Mouse (Mus musculus) hindbrain, embryonic 14.5 days (tissue): Measurements from ENCODE around the gene Fbxo34. TPM values are rescaled to one million over a fixed set of nuclear protein-coding genes. Genes with fewer than 3 reads are reported as not detected.
"Not testable (repeated sequence)": the region's sequence is repeated elsewhere in the genome, so short reads cannot be mapped to it uniquely, and the experiment has no call there.

Source experiments
- ATAC-seq: fragments of 200-750 bp; cut with Nextera tagmentation; 2 replicates; pipeline ENCODE4 v1.8.0; 2017; ENCODE audit warnings: moderate number of reproducible peaks, mild to moderate bottlenecking, moderate TSS enrichment, moderate library complexity; ENCODE audit not compliant: low FRiP score
- DNase-seq: peaks from one replicate; pipeline ENCODE4 v3.0.0-alpha.2; 2015; ENCODE audit warnings: low spot score
- H3K27ac ChIP-seq: fragments of 300-500 bp; sonication (generic); 2 replicates; pipeline ENCODE4 v1.5.1; 2014; ENCODE audit warnings: mild to moderate bottlenecking, moderate library complexity
- H3K27me3 ChIP-seq: fragments of 300-500 bp; sonication (generic); 2 replicates; pipeline ENCODE4 v1.6.1; 2014; ENCODE audit warnings: mild to moderate bottlenecking, low read length, mixed read lengths; ENCODE audit not compliant: control insufficient read depth, insufficient read depth
- H3K36me3 ChIP-seq: fragments of 300-500 bp; sonication (generic); replicated peaks from 2 replicates; pipeline ENCODE4 v1.6.1; 2014; ENCODE audit not compliant: control insufficient read depth, insufficient read depth
- H3K4me1 ChIP-seq: fragments of 300-500 bp; sonication (generic); replicated peaks from 2 replicates; pipeline ENCODE4 v1.6.1; 2014; ENCODE audit warnings: antibody characterized with exemption, low read length, mixed read lengths; ENCODE audit not compliant: control insufficient read depth, insufficient read depth
- H3K4me2 ChIP-seq: fragments of 300-500 bp; sonication (generic); replicated peaks from 2 replicates; pipeline ENCODE4 v1.6.1; 2014; ENCODE audit warnings: mild to moderate bottlenecking, moderate library complexity
- H3K4me3 ChIP-seq: fragments of 300-500 bp; sonication (generic); replicated peaks from 2 replicates; pipeline ENCODE4 v1.5.1; 2014; ENCODE audit warnings: mild to moderate bottlenecking, low read length
- H3K9ac ChIP-seq: fragments of 300-500 bp; sonication (generic); 2 replicates; pipeline ENCODE4 v1.6.1; 2014
- H3K9me3 ChIP-seq: fragments of 300-500 bp; sonication (generic); 2 replicates; pipeline ENCODE4 v1.6.1; 2016; ENCODE audit warnings: low read length; ENCODE audit not compliant: control insufficient read depth
- WGBS: fragments of 180-500 bp; shearing (Covaris S2); extraction: QIAGEN DNeasy Blood & Tissue Kit; methylation state at CpG from one replicate; pipeline ENCODE4 v1.1.7; 2014; 5-methylcytosine and 5-hydroxymethylcytosine counted together
- polyA plus RNA-seq: library from polyadenylated mRNA; unstranded; fragments of >200 nt; fragmentation: Nextera tagmentation; extraction: Ambion mirVana; gene quantifications from 2 replicates; pipeline ENCODE4 v1.2.1, GENCODE M21; 2014

The Fbxo34 gene
- polyA plus RNA-seq, 1 experiment from 2014 or later, result 35.3 TPM

DNA sequence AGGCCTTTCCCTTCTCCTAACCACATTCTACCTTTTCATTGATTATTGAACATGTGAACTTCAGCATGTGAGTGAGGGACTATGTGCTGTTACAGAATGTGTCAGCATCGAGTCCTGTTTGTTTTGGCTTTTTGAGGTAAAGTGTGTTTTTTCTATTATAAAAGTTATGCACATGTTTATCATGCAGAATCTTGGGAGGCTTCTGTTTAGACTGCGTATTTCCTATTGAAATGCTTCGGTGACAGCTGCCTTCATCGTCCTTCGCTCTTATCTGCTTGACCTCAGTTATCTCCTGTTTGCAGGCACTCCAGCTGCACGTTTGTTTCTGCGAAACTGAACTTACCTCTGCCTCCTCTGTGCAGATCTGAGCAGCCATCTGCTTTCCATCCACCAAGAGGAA is 72.1 kb downstream of the Fbxo34 start:
- Histone ChIP-seq H3K4me2 (no peak overlapping the region), H3K9ac (no peak overlapping the region), H3K4me3 (no peak overlapping the region), H3K9me3 (no peaks in the 10 kb centered on the region), H3K27me3 (no peaks in the 10 kb centered on the region), H3K27ac (no peak overlapping the region), H3K4me1 (no peaks in the 10 kb centered on the region), H3K36me3 (0 out of 2 replicates have a peak, but pooled peaks cover 4% of the 10 kb centered on the region)
- ATAC-seq (no peak), DNase-seq (no peak)
- whole genome bisulfite sequencing, result 89% methylated on average over 7 of the region's 7 CpGs

DNA sequence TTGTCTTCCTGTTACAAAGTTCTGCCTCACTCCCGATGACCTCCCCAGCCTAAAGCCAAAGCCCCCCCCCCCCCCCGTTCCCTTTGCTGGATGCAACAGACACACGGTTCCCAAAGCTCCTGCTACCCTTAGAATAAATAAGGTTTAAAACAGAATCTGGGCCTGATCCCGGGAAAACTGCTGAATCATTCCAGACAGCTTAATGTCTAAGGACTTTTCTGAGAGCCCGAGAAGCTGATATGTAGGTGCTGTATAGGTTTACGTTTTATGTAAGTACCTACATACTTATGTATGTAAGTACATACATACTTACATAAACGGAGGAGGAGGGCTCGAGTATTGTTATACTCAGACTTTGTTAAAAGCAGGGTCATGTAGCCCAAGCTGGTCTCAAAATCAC is 75.2 kb downstream of the Fbxo34 start:
- Histone ChIP-seq H3K9ac (no peak overlapping the region), H3K4me3 (no peak overlapping the region), H3K27ac (no peak overlapping the region), H3K36me3 (peaks cover 14% of the 10 kb centered on the region; the same call in 1 of the 2 replicates), H3K9me3 (no peaks in the 10 kb centered on the region), H3K4me1 (no peaks in the 10 kb centered on the region), H3K4me2 (no peak overlapping the region), H3K27me3 (no peaks in the 10 kb centered on the region)
- WGBS, result 87% methylated on average over 8 of the region's 8 CpGs
- ATAC-seq (no peak), DNase-seq (no peak)

DNA sequence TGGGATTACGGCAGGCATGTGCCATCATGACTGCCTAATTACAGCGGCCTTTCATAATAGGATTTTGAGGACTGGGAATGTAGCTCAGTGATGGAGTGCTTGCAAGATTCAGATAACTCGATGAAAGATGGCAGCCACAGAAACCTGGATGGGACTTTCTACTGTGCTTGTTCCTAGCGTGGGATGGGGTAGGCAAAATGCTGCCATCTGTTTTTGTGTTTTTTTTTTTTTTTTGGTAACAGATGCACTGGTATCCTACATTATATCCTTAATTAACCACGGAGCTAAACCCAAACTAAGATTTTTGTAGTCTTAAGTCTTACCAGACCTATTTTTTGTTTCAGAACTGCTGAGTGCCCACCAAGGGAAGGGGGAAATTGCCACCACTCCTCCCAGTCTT is 75.6 kb downstream of the Fbxo34 start:
- ATAC-seq (no peak), DNase-seq (no peak)
- H3K27me3 ChIP-seq, result no peaks in the 10 kb centered on the region
- peaks cover 17% of the 10 kb centered on the region; the same call in 1 of the 2 replicates for H3K36me3 ChIP-seq
- WGBS, result 87% methylated on average over 5 of the region's 5 CpGs
- no peak overlapping the region for H3K4me2 ChIP-seq
- no peak overlapping the region for H3K27ac ChIP-seq
- no peaks in the 10 kb centered on the region for H3K4me1 ChIP-seq
- H3K4me3 ChIP-seq, result no peak overlapping the region
- H3K9me3 ChIP-seq, result no peaks in the 10 kb centered on the region
- H3K9ac ChIP-seq, result no peak overlapping the region

DNA sequence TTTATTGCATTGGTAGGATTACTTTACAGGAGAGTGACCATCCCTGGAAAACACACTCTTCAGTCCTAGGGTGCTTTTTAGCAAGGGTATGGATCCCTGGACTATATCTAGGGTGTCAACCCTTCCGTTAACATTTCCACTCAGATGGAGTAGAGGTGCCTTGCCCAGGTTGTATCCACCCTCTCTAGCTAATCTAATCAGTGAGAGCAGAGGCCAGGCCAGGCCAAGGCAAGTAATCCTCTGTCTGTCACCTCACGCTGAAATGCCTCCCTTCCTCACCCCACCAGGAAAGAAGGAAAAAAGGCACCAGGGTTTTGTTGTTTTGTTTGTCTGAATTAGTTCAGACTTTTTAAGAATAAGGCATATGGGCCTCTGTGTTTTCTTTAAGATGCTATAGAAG is 77.6 kb downstream of the Fbxo34 start:
- H3K36me3 ChIP-seq, result peaks cover 31% of the 10 kb centered on the region
- H3K27me3 ChIP-seq, result no peaks in the 10 kb centered on the region
- H3K9ac ChIP-seq, result no peak overlapping the region
- no peaks in the 10 kb centered on the region for H3K9me3 ChIP-seq
- H3K4me3 ChIP-seq, result no peak overlapping the region
- ATAC-seq (no peak), DNase-seq (no peak)
- H3K27ac ChIP-seq, result no peak overlapping the region
- H3K4me1 ChIP-seq, result no peaks in the 10 kb centered on the region
- 88% methylated on average over 2 of the region's 2 CpGs for WGBS
- H3K4me2 ChIP-seq, result no peak overlapping the region

DNA sequence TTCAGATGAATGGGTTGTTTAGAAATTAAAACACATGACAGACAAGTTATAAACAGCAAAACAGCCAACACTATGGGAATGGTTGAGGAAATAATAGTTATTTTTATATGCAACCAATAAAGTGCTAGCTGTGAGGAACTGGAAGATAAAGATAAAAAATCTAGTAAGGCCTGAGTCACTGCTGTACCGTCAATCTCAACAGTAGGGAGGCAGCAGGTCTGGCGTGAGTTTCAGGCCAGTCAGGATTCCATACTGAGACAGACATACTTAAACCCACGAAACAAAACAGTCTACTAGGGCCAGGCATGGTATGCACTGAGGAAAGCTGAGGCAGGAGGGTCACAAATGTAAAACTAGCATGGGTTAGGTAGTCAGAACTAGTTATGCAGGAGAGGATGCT is 78.1 kb downstream of the Fbxo34 start:
- no peak overlapping the region for H3K27ac ChIP-seq
- 90% methylated on average over 3 of the region's 3 CpGs for WGBS
- H3K9me3 ChIP-seq, result no peaks in the 10 kb centered on the region
- H3K4me3 ChIP-seq, result no peak overlapping the region
- ATAC-seq, result no peak
- no peak for DNase-seq
- no peaks in the 10 kb centered on the region for H3K27me3 ChIP-seq
- H3K36me3 ChIP-seq, result peaks cover 31% of the 10 kb centered on the region
- H3K4me2 ChIP-seq, result no peak overlapping the region
- H3K4me1 ChIP-seq, result no peaks in the 10 kb centered on the region
- H3K9ac ChIP-seq, result no peak overlapping the region

DNA sequence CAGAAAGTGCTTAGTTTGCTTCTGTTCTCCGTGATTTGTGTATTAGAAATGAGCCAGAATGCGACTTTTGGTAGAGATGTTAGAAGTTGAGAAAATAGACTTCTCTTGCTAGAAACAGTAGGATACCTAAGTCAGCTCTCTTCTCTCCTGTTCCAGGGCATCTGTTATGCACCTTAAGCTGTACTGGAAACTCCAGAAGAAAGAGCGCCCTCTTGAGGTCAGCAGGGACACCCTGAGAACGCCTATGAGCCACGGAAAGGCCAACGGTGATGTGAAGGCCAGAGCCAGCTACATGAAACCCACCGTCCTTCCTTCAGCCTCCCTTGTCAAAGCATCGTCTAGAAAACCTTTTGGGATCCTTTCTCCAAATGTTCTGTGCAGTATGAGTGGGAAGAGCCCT is 78.8 kb downstream of the Fbxo34 start:
- no peaks in the 10 kb centered on the region for H3K27me3 ChIP-seq
- H3K4me3 ChIP-seq, result no peak overlapping the region
- peaks cover 31% of the 10 kb centered on the region for H3K36me3 ChIP-seq
- no peaks in the 10 kb centered on the region for H3K4me1 ChIP-seq
- ATAC-seq (no peak), DNase-seq (peak; percentile 75)
- no peak overlapping the region for H3K9ac ChIP-seq
- H3K9me3 ChIP-seq, result no peaks in the 10 kb centered on the region
- H3K4me2 ChIP-seq, result no peak overlapping the region
- no peak overlapping the region for H3K27ac ChIP-seq
- WGBS, result 49% methylated on average over 8 of the region's 8 CpGs

DNA sequence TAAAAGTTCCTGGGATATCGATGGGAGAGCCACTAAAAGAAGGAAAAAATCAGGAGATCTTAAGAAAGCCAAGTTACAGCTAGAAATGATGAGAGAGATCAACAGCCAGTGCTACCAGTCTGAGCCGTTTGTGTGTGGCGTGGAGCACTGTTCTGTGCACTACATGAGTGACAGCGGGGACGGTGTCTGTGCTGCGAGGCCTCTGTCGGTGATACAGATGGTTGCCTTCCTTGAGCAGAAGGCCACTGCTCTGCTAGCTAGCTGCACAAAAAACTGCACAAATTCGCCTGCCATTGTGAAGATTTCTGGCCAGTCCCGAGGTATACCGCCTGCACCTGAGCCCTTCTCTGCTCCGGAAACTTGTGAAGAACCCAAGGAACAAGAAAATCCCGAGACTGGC is 79.4 kb downstream of the Fbxo34 start:
- DNase-seq, H3K27me3 ChIP-seq, H3K4me2 ChIP-seq, H3K27ac ChIP-seq, H3K4me3 ChIP-seq, ATAC-seq, H3K9ac ChIP-seq, H3K4me1 ChIP-seq, H3K9me3 ChIP-seq: not testable (repeated sequence)
- peaks cover 31% of the 10 kb centered on the region for H3K36me3 ChIP-seq
- whole genome bisulfite sequencing, result 94% methylated on average over 11 of the region's 12 CpGs

DNA sequence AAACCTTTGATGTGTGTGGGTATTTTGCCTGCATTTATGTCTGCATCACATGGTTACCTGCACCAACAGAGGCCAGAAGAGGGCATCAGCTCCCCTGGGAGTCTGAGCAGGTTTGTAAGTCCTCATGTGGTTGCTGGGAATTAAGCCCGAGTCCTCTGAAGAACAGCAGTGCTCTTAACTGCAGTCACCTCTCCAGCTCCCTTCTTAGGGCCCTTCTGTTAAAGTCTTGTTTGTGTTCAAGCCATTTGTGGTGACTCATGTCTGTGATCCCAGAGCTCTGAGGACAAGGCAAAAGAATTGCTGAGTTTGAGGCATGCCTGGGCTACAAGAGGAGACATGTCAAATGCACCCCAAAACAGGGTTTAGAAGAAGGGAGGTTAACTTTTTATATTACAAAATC is 82.3 kb downstream of the Fbxo34 start:
- no peak overlapping the region for H3K27ac ChIP-seq

DNA sequence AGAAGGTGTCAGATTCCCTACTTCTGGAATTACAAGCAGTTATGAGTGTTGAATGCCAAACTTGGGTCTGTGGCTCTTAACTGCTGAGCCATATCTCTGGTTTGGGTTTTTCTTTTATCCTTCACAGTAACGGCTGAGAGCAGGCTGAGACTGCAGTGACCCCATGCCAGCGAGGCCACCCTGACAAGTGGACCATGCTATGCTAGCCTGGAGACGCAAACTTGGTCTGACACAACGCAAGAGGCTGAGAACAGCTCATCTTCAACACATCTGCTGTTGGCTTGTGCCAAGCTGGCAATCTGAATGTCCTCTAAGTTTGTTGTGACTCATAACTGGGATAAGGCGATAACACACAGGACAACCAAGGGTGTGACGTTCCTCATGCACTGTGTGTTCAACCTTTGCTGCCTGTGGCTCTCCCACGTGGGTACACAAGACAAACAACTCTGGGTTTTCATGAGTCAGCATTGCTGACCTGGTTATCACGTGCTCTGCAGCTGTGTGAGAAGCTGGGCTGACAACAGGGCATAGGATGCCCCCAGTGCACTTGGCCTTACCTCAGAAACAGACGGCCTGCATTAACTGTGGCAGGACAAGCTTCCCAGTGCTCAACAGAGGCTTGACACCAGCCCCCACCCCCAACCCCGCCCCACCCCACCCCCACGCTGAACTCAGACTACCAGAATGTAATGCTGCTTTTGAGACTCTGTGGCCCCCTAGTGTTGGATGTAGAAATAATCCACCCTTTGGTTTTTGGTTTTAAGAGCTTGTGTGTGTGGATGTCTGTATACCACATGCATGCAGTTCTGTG is 83.3 kb downstream of the Fbxo34 start:
- DNase-seq, result peak; percentile 65
- Histone ChIP-seq H3K9me3 (no peaks in the 10 kb centered on the region), H3K4me1 (no peaks in the 10 kb centered on the region), H3K27ac (no peak overlapping the region), H3K4me3 (no peak overlapping the region), H3K4me2 (no peak overlapping the region), H3K27me3 (no peaks in the 10 kb centered on the region), H3K36me3 (peaks cover 26% of the 10 kb centered on the region), H3K9ac (no peak overlapping the region)
- 50% methylated on average over 11 of the region's 11 CpGs for WGBS
- ATAC-seq, result peak; percentile 55

More for the DNA sequence above, 82.3 kb downstream of the Fbxo34 start:
- Histone ChIP-seq H3K4me1 (no peaks in the 10 kb centered on the region), H3K9me3 (no peaks in the 10 kb centered on the region), H3K4me3 (no peak overlapping the region), H3K36me3 (peaks cover 26% of the 10 kb centered on the region), H3K27me3 (no peaks in the 10 kb centered on the region), H3K4me2 (no peak overlapping the region), H3K9ac (no peak overlapping the region)
- DNase-seq (no peak), ATAC-seq (no peak)
- 92% methylated on average over 1 of the region's 1 CpGs for WGBS

DNA sequence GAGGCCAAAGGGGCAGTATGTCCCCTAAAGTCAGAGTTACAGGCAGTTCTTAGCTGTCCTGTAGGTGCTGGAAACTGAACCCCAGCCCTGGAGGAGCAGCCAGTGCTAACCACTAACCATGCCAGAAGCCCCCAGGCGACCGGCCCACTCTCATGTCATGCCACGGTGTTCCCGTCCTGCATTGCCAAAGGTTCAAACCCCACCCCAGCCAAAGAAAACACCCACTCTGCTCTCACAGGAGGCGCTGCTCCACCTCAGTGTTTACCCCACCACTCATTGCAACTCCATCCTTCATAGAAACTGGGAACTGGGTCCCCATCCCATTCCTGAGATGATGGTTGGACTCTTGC is 83.9 kb downstream of the Fbxo34 start:
- Histone ChIP-seq H3K9me3 (no peaks in the 10 kb centered on the region), H3K4me1 (no peaks in the 10 kb centered on the region), H3K36me3 (peaks cover 27% of the 10 kb centered on the region), H3K9ac (no peak overlapping the region), H3K4me3 (no peak overlapping the region), H3K27me3 (no peaks in the 10 kb centered on the region), H3K4me2 (no peak overlapping the region), H3K27ac (no peak overlapping the region)
- 86% methylated on average over 5 of the region's 5 CpGs for WGBS
- no peak; the same call in 1 of the 2 replicates for ATAC-seq
- no peak for DNase-seq
